Mouse (Mus musculus): Measurements from ENCODE around the gene a. TPM values are rescaled to one million over a fixed set of nuclear protein-coding genes. Genes with fewer than 3 reads are reported as not detected.

The a gene
- polyA plus RNA-seq, 1 experiment from 2014 or later = 0.18 TPM

DNA sequence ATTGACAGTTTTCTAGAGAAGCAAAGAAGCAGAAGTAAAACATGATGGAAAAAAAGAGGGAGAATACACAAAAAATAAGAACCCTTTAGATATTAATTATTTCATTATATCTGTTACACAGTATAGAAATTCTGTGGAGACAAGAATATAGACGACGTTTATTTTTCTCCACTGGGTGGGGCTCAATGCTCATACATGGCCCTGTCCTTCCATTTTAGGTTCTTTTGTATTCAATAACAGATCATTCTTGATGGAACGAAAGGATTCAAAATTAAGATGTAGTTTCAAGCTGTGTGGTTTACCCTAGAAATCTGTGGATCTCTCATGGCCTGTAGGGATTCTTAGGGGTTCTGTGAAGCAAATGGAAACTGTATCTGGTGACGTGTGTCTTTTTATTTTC, 142.7 kb downstream of the a start:
- no peaks in the 10 kb centered on the region for H3K36me3 ChIP-seq (ENCODE audit: control insufficient read depth, insufficient read depth)
- no peaks in the 10 kb centered on the region for H3K9me3 ChIP-seq (ENCODE audit: control insufficient read depth)
- no peak overlapping the region for H3K4me2 ChIP-seq (replicated peaks; ENCODE audit: low read depth)
- no peak overlapping the region for H3K27ac ChIP-seq (ENCODE audit: low read depth, low read length)
- TF ChIP-seq CTCF (IDR thresholded peaks at IDR 0.05; ENCODE audit: low read depth) = peak; percentile 45
- H3K4me1 ChIP-seq (replicated peaks; ENCODE audit: control insufficient read depth, insufficient read depth, low read length) = no peaks in the 10 kb centered on the region
- no peak overlapping the region for H3K9ac ChIP-seq (ENCODE audit: low read depth, low read length)
- H3K27me3 ChIP-seq (replicated peaks; ENCODE audit: control insufficient read depth, insufficient read depth, low read length) = no peaks in the 10 kb centered on the region
- no peak overlapping the region for H3K4me3 ChIP-seq (ENCODE audit: low read depth, low read length)
- 60% methylated on average over 4 of the region's 4 CpGs for WGBS
- ATAC-seq = no peak

DNA sequence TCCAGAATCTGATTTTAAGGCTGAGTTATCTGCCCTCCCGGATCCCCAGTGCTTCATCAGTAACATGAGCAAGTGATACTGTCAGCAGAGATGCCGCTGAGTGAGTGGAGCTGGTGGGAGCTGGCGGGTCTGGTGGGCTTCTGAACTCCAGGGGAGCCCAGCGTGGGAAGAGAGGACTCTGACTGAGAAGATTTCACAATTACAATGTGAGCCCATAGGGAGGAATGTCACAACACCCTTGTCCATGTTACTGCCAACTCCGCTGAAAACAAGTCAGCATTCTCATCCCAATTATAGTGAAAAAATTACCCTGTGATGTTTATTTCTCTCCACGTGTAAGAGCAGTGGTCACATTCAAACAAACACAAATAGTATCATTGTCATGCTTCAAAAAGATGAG, 144.9 kb downstream of the a start:
- Histone ChIP-seq H3K9ac (ENCODE audit: low read depth, low read length) (no peak overlapping the region), H3K27ac (ENCODE audit: low read depth, low read length) (no peak overlapping the region), H3K4me3 (ENCODE audit: low read depth, low read length) (no peak overlapping the region), H3K36me3 (ENCODE audit: control insufficient read depth, insufficient read depth) (no peaks in the 10 kb centered on the region), H3K4me2 (replicated peaks; ENCODE audit: low read depth) (no peak overlapping the region), H3K4me1 (replicated peaks; ENCODE audit: control insufficient read depth, insufficient read depth, low read length) (no peaks in the 10 kb centered on the region), H3K27me3 (replicated peaks; ENCODE audit: control insufficient read depth, insufficient read depth, low read length) (no peaks in the 10 kb centered on the region), H3K9me3 (ENCODE audit: control insufficient read depth) (no peaks in the 10 kb centered on the region)
- ATAC-seq = no peak
- TF ChIP-seq CTCF (IDR thresholded peaks at IDR 0.05; ENCODE audit: low read depth) = no peak
- WGBS = 80% methylated on average over 6 of the region's 6 CpGs

DNA sequence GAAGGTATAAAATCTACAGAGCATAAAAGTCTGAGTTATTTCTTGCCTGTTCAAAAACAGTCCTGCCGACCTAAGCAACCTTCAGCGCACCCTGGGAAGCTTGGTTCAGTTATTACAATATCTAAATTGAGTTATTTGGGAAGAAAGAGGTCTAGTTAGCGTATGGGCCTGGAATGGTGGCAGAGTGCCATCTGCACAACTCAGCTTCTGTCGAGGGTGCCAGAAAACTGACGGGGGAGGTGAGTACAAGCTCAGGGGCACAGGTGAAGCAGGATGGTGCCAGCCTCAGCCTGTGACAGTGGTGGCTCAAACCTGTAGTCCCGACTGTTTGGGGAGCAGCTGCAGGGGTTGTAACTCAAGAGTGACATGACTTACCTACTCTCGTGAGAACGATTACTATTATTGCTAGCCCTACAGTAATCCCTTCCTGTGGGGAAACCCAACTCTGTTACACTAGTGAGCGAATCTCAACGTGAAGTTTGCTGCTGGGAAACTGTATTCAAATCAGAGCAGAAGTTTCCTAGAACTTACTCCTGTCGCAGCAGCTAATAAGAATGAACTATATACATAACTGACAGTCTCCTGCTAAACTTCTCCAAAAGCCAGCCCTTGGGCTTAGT, 145.4 kb downstream of the a start:
- ATAC-seq = no peak
- Histone ChIP-seq H3K4me2 (replicated peaks; ENCODE audit: low read depth) (no peak overlapping the region), H3K4me1 (replicated peaks; ENCODE audit: control insufficient read depth, insufficient read depth, low read length) (no peaks in the 10 kb centered on the region), H3K36me3 (ENCODE audit: control insufficient read depth, insufficient read depth) (no peaks in the 10 kb centered on the region), H3K27me3 (replicated peaks; ENCODE audit: control insufficient read depth, insufficient read depth, low read length) (no peaks in the 10 kb centered on the region), H3K9ac (ENCODE audit: low read depth, low read length) (no peak overlapping the region), H3K27ac (ENCODE audit: low read depth, low read length) (no peak overlapping the region), H3K4me3 (ENCODE audit: low read depth, low read length) (no peak overlapping the region), H3K9me3 (ENCODE audit: control insufficient read depth) (no peaks in the 10 kb centered on the region)
- no peak for TF ChIP-seq CTCF (IDR thresholded peaks at IDR 0.05; ENCODE audit: low read depth)
- 82% methylated on average over 11 of the region's 11 CpGs for WGBS

DNA sequence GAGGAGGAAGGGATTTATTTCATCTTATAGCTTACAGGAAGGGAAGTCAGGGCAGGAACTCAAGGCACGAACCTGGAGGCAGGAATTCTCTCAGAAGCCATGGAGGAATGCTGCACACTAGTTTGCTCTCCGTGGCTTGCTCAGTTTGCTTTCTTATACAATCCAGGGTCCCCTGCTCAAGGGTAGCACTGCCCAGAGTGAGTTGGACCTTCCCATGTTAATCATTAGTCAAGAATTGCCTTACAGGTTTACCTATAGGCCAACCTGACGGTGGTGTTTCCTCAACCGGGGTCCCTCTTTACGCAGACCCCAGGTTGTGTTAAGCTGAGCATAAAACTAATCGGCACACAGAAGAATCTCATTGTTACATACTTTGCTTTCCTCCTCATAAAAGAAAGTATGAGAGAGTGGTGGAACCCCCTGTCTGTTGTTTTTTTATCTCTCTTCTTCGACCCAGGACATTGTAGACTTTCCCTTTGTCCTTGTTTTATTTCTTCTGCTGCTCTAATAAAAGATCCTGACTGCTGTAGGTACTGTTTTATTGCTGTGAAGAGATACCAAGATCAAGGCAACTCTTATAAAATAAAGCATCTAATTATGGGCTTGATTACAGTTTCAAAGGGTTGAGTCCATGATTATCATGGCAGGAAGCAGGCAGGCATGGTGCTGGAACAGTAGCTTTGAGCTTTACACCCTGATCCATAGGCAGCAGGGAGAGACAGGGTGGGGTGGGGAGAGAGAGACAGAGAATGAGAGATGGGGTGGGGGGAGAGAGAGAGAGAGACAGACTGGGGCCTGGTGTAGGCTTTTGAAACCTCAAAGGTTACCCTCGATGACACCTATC, 146.6 kb downstream of the a start:
- TF ChIP-seq CTCF (IDR thresholded peaks at IDR 0.05; ENCODE audit: low read depth) = no peak
- Histone ChIP-seq H3K27me3 (replicated peaks; ENCODE audit: control insufficient read depth, insufficient read depth, low read length) (no peaks in the 10 kb centered on the region), H3K4me1 (replicated peaks; ENCODE audit: control insufficient read depth, insufficient read depth, low read length) (no peaks in the 10 kb centered on the region), H3K4me3 (ENCODE audit: low read depth, low read length) (no peak overlapping the region), H3K9me3 (ENCODE audit: control insufficient read depth) (no peaks in the 10 kb centered on the region), H3K4me2 (replicated peaks; ENCODE audit: low read depth) (peak overlapping the region; percentile 17; the same call in 1 of the 2 replicates), H3K9ac (ENCODE audit: low read depth, low read length) (no peak overlapping the region), H3K27ac (ENCODE audit: low read depth, low read length) (no peak overlapping the region), H3K36me3 (ENCODE audit: control insufficient read depth, insufficient read depth) (no peaks in the 10 kb centered on the region)
- ATAC-seq = no peak
- 39% methylated on average over 8 of the region's 8 CpGs for WGBS

DNA sequence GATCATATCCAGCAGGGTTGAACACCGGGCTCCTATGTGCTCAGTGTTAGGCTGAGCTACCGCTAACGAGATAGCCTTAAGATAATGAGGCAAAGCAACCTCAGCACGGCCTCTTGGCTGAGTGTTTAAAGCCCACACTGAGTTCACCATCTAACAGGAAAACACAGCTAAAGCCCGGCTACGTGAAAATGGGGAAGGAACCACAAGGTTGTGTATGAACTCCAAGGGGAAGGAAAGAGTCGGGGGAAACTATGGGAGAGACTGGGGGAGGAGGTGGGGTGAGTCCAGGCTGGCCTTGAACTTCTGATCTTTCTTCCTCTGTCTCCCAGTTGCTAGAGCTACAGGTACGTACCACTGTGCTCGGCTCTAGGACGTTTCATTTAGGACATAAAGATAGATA, 150.8 kb downstream of the a start:
- Histone ChIP-seq H3K27ac (ENCODE audit: low read depth, low read length) (no peak overlapping the region), H3K36me3 (ENCODE audit: control insufficient read depth, insufficient read depth) (no peaks in the 10 kb centered on the region)

DNA sequence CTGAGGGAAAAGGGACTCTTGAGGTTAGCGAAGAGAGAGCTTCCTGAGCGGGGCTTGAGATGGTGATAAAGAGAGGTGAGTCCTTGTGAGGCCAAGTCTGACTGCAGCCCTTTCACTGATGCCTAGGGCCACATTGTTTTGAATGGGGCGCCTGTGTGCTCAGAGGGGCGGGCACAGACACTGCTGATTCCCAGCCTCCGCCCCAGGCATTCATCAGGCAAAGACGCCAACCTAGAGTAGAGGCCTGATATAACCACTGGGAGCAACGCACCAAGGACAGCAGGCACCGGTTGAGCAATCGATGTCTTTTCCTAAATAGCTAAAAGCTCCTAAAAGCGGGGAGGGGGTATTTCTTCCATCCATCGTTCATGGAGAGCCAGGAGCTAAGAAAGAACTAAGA, 151.3 kb downstream of the a start:
- TF ChIP-seq CTCF (IDR thresholded peaks at IDR 0.05; ENCODE audit: low read depth) = no peak
- 66% methylated on average over 11 of the region's 11 CpGs for WGBS
- Histone ChIP-seq H3K36me3 (ENCODE audit: control insufficient read depth, insufficient read depth) (no peaks in the 10 kb centered on the region), H3K4me3 (ENCODE audit: low read depth, low read length) (0 out of 2 replicates have a peak overlapping the region, but pooled peaks have one; percentile 30), H3K27ac (ENCODE audit: low read depth, low read length) (no peak overlapping the region), H3K9me3 (ENCODE audit: control insufficient read depth) (no peaks in the 10 kb centered on the region), H3K27me3 (replicated peaks; ENCODE audit: control insufficient read depth, insufficient read depth, low read length) (no peaks in the 10 kb centered on the region), H3K4me1 (replicated peaks; ENCODE audit: control insufficient read depth, insufficient read depth, low read length) (no peaks in the 10 kb centered on the region), H3K9ac (ENCODE audit: low read depth, low read length) (no peak overlapping the region), H3K4me2 (replicated peaks; ENCODE audit: low read depth) (peak overlapping the region; percentile 58)
- no peak for ATAC-seq

More for the DNA sequence above, 150.8 kb downstream of the a start:
- 74% methylated on average over 10 of the region's 10 CpGs for whole genome bisulfite sequencing
- Histone ChIP-seq H3K9ac (ENCODE audit: low read depth, low read length) (no peak overlapping the region), H3K27me3 (replicated peaks; ENCODE audit: control insufficient read depth, insufficient read depth, low read length) (no peaks in the 10 kb centered on the region), H3K4me1 (replicated peaks; ENCODE audit: control insufficient read depth, insufficient read depth, low read length) (no peaks in the 10 kb centered on the region), H3K9me3 (ENCODE audit: control insufficient read depth) (no peaks in the 10 kb centered on the region), H3K4me3 (ENCODE audit: low read depth, low read length) (no peak overlapping the region), H3K4me2 (replicated peaks; ENCODE audit: low read depth) (no peak overlapping the region)
- no peak for ATAC-seq
- no peak for TF ChIP-seq CTCF (IDR thresholded peaks at IDR 0.05; ENCODE audit: low read depth)

All from intestine, postnatal 0 days (tissue).